Mouse (Mus musculus) MEL (cell line): ENCODE data around the gene Zbtb49. TPM values are rescaled to one million over a fixed set of nuclear protein-coding genes. Genes with fewer than 3 reads are reported as not detected.

ENCODE experiments used
- DNase-seq: peaks from one replicate; pipeline ENCODE4 v3.0.0; 2011; ENCODE audit warnings: low read depth, low spot score
- H3K27ac ChIP-seq: 2 replicates; pipeline ENCODE4 v1.5.1; 2012; ENCODE audit warnings: low read depth, mild to moderate bottlenecking, control low read depth, low read length, moderate library complexity; ENCODE audit not compliant: control insufficient read depth
- H3K27me3 ChIP-seq, 2 experiments: fragments of 150-350 bp in 1 of 2; sonication (generic) in 1 of 2; 2 replicates each; pipeline ENCODE4 v1.6.1; 2012; ENCODE audit warnings: low read length in 2 of 2, mild to moderate bottlenecking in 2 of 2, improper control_type of control experiment in 1 of 2, moderate library complexity in 1 of 2; ENCODE audit not compliant: insufficient read depth in 2 of 2, control insufficient read depth in 1 of 2
- H3K36me3 ChIP-seq, 2 experiments: 2 replicates each; pipeline ENCODE4 v1.6.1; 2012 to 2014; ENCODE audit warnings: low read length in 2 of 2, improper control_type of control experiment in 1 of 2, inconsistent platforms in 1 of 2, mild to moderate bottlenecking in 1 of 2; ENCODE audit not compliant: insufficient read depth in 2 of 2, control insufficient read depth in 1 of 2
- H3K4me1 ChIP-seq, 2 experiments: fragments of 150-350 bp in 1 of 2; sonication (generic) in 1 of 2; 2 replicates each; pipeline ENCODE4 v1.6.1; 2012; ENCODE audit warnings: low read length in 2 of 2, improper control_type of control experiment in 1 of 2, mild to moderate bottlenecking in 1 of 2; ENCODE audit not compliant: insufficient read depth in 2 of 2, control insufficient read depth in 1 of 2
- H3K4me3 ChIP-seq, 2 experiments: fragments of 150-350 bp in 1 of 2; sonication (generic) in 1 of 2; 2 replicates each; pipeline ENCODE4 v1.5.1; 2012; ENCODE audit warnings: low read depth in 2 of 2, low read length in 2 of 2, mild to moderate bottlenecking in 2 of 2, moderate library complexity in 2 of 2, control low read depth in 1 of 2, improper control_type of control experiment in 1 of 2; ENCODE audit not compliant: control insufficient read depth in 1 of 2, insufficient read depth in 1 of 2
- H3K79me2 ChIP-seq: 2 replicates; pipeline ENCODE4 v1.6.1; 2012; ENCODE audit warnings: mild to moderate bottlenecking, low read length, moderate library complexity; ENCODE audit not compliant: control insufficient read depth, poor library complexity, insufficient read depth
- H3K9ac ChIP-seq: 2 replicates; pipeline ENCODE4 v1.6.1; 2012; ENCODE audit warnings: low read depth, mild to moderate bottlenecking, control low read depth, low read length, moderate library complexity; ENCODE audit not compliant: control insufficient read depth, poor library complexity, severe bottlenecking
- H3K9me3 ChIP-seq: fragments of 150-350 bp; sonication (generic); replicated peaks from 2 replicates; pipeline ENCODE4 v1.6.1; 2012; ENCODE audit warnings: mild to moderate bottlenecking, low read length, improper control_type of control experiment, moderate library complexity; ENCODE audit not compliant: insufficient read depth
- BHLHE40 ChIP-seq: IDR thresholded peaks from 2 replicates; pipeline ENCODE4 v1.6.1; 2012; ENCODE audit warnings: low read depth, mild to moderate bottlenecking, inconsistent platforms, low read length, improper control_type of control experiment, borderline replicate concordance
- CTCF ChIP-seq, 3 experiments: IDR thresholded peaks in 2 of 3; conservative IDR thresholded peaks in 1 of 3; 2 replicates each; pipeline ENCODE4 v1.5.1; 2011 to 2012; ENCODE audit warnings: low read length in 3 of 3, low read depth in 2 of 3, mild to moderate bottlenecking in 2 of 3, improper control_type of control experiment in 1 of 3, inconsistent platforms in 1 of 3, mixed read lengths in 1 of 3, moderate library complexity in 1 of 3; ENCODE audit not compliant: control insufficient read depth in 1 of 3, insufficient read depth in 1 of 3, poor library complexity in 1 of 3, severe bottlenecking in 1 of 3
- ELF1 ChIP-seq: IDR thresholded peaks from 2 replicates; pipeline ENCODE4 v1.6.1; 2014; ENCODE audit warnings: low read depth, mild to moderate bottlenecking, inconsistent platforms, low read length, improper control_type of control experiment, moderate library complexity
- GABPA ChIP-seq: IDR thresholded peaks from 2 replicates; pipeline ENCODE4 v1.6.1; 2012; ENCODE audit warnings: low read depth, mild to moderate bottlenecking, inconsistent platforms, low read length, improper control_type of control experiment, moderate library complexity
- GATA1 ChIP-seq: IDR thresholded peaks from 2 replicates; pipeline ENCODE4 v1.6.1; 2011; ENCODE audit warnings: low read depth, low read length, improper control_type of control experiment
- HCFC1 ChIP-seq: IDR thresholded peaks from 2 replicates; pipeline ENCODE4 v1.6.1; 2012; ENCODE audit warnings: low read depth, mild to moderate bottlenecking, inconsistent platforms, low read length, improper control_type of control experiment, moderate library complexity
- JUND ChIP-seq: IDR thresholded peaks from 2 replicates; pipeline ENCODE4 v1.6.1; 2011; ENCODE audit warnings: low read depth, mild to moderate bottlenecking, improper control_type of control experiment, low read length
- KAT2A ChIP-seq: conservative IDR thresholded peaks from 2 replicates; pipeline ENCODE4 v1.6.1; 2012; ENCODE audit warnings: low read depth, low read length, improper control_type of control experiment, inconsistent platforms
- MAX ChIP-seq: IDR thresholded peaks from 2 replicates; pipeline ENCODE4 v1.6.1; 2011; ENCODE audit warnings: low read length, improper control_type of control experiment
- MAZ ChIP-seq: IDR thresholded peaks from 2 replicates; pipeline ENCODE4 v1.6.1; 2012; ENCODE audit warnings: low read depth, mild to moderate bottlenecking, inconsistent platforms, low read length, improper control_type of control experiment
- MEF2A ChIP-seq: IDR thresholded peaks from 2 replicates; pipeline ENCODE4 v1.6.1; 2014; ENCODE audit warnings: low read depth, mild to moderate bottlenecking, inconsistent platforms, low read length, improper control_type of control experiment; ENCODE audit not compliant: poor library complexity, insufficient replicate concordance, severe bottlenecking; ENCODE audit errors: extremely low read depth
- MYB ChIP-seq: IDR thresholded peaks from 2 replicates; pipeline ENCODE4 v1.6.1; 2011; ENCODE audit warnings: mild to moderate bottlenecking, low read depth, low read length, improper control_type of control experiment
- NELFE ChIP-seq: IDR thresholded peaks from 2 replicates; pipeline ENCODE4 v1.6.1; 2011; ENCODE audit warnings: low read depth, low read length, improper control_type of control experiment
- NRF1 ChIP-seq: IDR thresholded peaks from 2 replicates; pipeline ENCODE4 v1.6.1; 2014; ENCODE audit warnings: low read depth, mild to moderate bottlenecking, inconsistent platforms, low read length, improper control_type of control experiment, moderate library complexity; ENCODE audit not compliant: poor library complexity, insufficient read depth, severe bottlenecking
- POLR2A ChIP-seq, 2 experiments: IDR thresholded peaks; 2 replicates each; pipeline ENCODE4 v1.6.1; 2011 to 2012; ENCODE audit warnings: low read length in 2 of 2, mild to moderate bottlenecking in 2 of 2, control low read depth in 1 of 2, improper control_type of control experiment in 1 of 2, low read depth in 1 of 2, moderate library complexity in 1 of 2; ENCODE audit not compliant: control insufficient read depth in 1 of 2, insufficient read depth in 1 of 2, poor library complexity in 1 of 2
- POLR2AphosphoS2 ChIP-seq: IDR thresholded peaks from 2 replicates; pipeline ENCODE4 v1.6.1; 2011; ENCODE audit warnings: low read length, improper control_type of control experiment
- POLR2AphosphoS5 ChIP-seq: IDR thresholded peaks from 2 replicates; pipeline ENCODE4 v1.6.1; 2012; ENCODE audit warnings: low read depth, borderline replicate concordance, mild to moderate bottlenecking, inconsistent platforms, low read length, moderate library complexity, mixed read lengths
- RAD21 ChIP-seq: IDR thresholded peaks from 2 replicates; pipeline ENCODE4 v1.6.1; 2011; ENCODE audit warnings: mild to moderate bottlenecking, low read depth, low read length, improper control_type of control experiment
- SIN3A ChIP-seq: IDR thresholded peaks from 2 replicates; pipeline ENCODE4 v1.6.1; 2012; ENCODE audit warnings: low read length, improper control_type of control experiment, inconsistent platforms
- SMC3 ChIP-seq: IDR thresholded peaks from 2 replicates; pipeline ENCODE4 v1.6.1; 2011; ENCODE audit warnings: low read depth, low read length, improper control_type of control experiment
- TAL1 ChIP-seq: IDR thresholded peaks from 2 replicates; pipeline ENCODE4 v1.6.1; 2012; ENCODE audit warnings: mild to moderate bottlenecking, inconsistent platforms, low read length, moderate library complexity, mixed read lengths
- TCF12 ChIP-seq: IDR thresholded peaks from 2 replicates; pipeline ENCODE4 v1.6.1; 2014; ENCODE audit warnings: low read depth, mild to moderate bottlenecking, inconsistent platforms, low read length, improper control_type of control experiment, moderate library complexity
- UBTF ChIP-seq: IDR thresholded peaks from 2 replicates; pipeline ENCODE4 v1.6.1; 2012; ENCODE audit warnings: low read depth, mild to moderate bottlenecking, inconsistent platforms, low read length, improper control_type of control experiment, moderate library complexity, borderline replicate concordance; ENCODE audit not compliant: insufficient read depth
- ZC3H11A ChIP-seq: IDR thresholded peaks from 2 replicates; pipeline ENCODE4 v1.6.1; 2012; ENCODE audit warnings: low read depth, mild to moderate bottlenecking, inconsistent platforms, low read length, improper control_type of control experiment
- ZMIZ1 ChIP-seq: IDR thresholded peaks from 2 replicates; pipeline ENCODE4 v1.6.1; 2012; ENCODE audit warnings: low read depth, mild to moderate bottlenecking, inconsistent platforms, low read length, improper control_type of control experiment, moderate library complexity
- ZNF384 ChIP-seq: IDR thresholded peaks from 2 replicates; pipeline ENCODE4 v1.6.1; 2012; ENCODE audit warnings: low read depth, mild to moderate bottlenecking, inconsistent platforms, low read length, improper control_type of control experiment
- polyA plus RNA-seq, 2 experiments: library from polyadenylated mRNA; stranded (reverse) in 1 of 2; unstranded in 1 of 2; fragments of >175 nt in 1 of 2; fragments of >200 nt in 1 of 2; gene quantifications; 2 replicates each; pipeline versions ENCODE4 v1.2.1 to v1.2.4; 2012; ENCODE audit warnings: low replicate concordance in 2 of 2, low read depth in 1 of 2; ENCODE audit not compliant: insufficient read length in 2 of 2, insufficient read depth in 1 of 2, missing spikeins in 1 of 2
- total RNA-seq: library from RNA; depleted of rRNA; stranded (reverse); fragments of 300-350 nt; gene quantifications from 2 replicates; pipeline ENCODE4 v1.2.3, GENCODE M21; 2012

Gene Zbtb49
- total and polyA plus RNA-seq, 3 experiments: 16.8 to 17.5 TPM; not detected in 1

GRCm38 (mm10) chr5:38255195-38255594, 34.9 kb upstream of the Zbtb49 start:
- Histone ChIP-seq H3K9me3 (no peaks in the 10 kb centered on the region), H3K9ac (no peak overlapping the region), H3K4me3 (peak overlapping the region in 1 of 2 experiments; percentile 39; a peak in 2 of 4 replicates), H3K27me3 (no peaks in the 10 kb centered on the region), H3K36me3 (peaks cover 0 to 7% of the 10 kb centered on the region in 2 experiments; a peak in 2 of 4 replicates), H3K27ac (no peak overlapping the region), H3K79me2 (peaks cover 4% of the 10 kb centered on the region; the same call in 1 of the 2 replicates), H3K4me1 (peaks cover 3 to 9% of the 10 kb centered on the region in 2 experiments; a peak in 2 of 4 replicates)
- TF ChIP-seq MEF2A (no peak), ZC3H11A (no peak), KAT2A (no peak), TCF12 (no peak), SIN3A (0 out of 2 replicates have a peak, but pooled peaks have one; percentile 34), CTCF (IDR thresholded peaks at IDR 0.05 in 2 of 3, conservative IDR thresholded peaks at IDR 0.05 in 1 of 3; ENCODE audit: control insufficient read depth in 1 of 3, insufficient read depth in 1 of 3, low read depth in 2 of 3, low read length in 3 of 3, poor library complexity in 1 of 3, severe bottlenecking in 1 of 3) (peak; percentile 42 to 75 (median 47)), POLR2AphosphoS2 (no peak), MAX (no peak), RAD21 (peak; percentile 46), GABPA (no peak), GATA1 (no peak), ELF1 (no peak), MYB (no peak), UBTF (no peak), BHLHE40 (peak; percentile 27; the same call in 1 of the 2 replicates), HCFC1 (no peak), MAZ (peak; percentile 79; the same call in 1 of the 2 replicates), NRF1 (no peak), NELFE (no peak), SMC3 (0 out of 2 replicates have a peak, but pooled peaks have one; percentile 13), TAL1 (no peak)
- DNase-seq: peak; percentile 56

- Histone ChIP-seq H3K9ac (no peak overlapping the region), H3K9me3 (no peaks in the 10 kb centered on the region), H3K4me3 (no peak overlapping the region)
- no peak for TF ChIP-seq SMC3
- no peak for TF ChIP-seq TAL1
- no peak for TF ChIP-seq POLR2A (IDR thresholded peaks at IDR 0.05; ENCODE audit: control insufficient read depth in 1 of 2, insufficient read depth in 1 of 2, low read depth in 1 of 2, low read length in 2 of 2, poor library complexity in 1 of 2)
- TF ChIP-seq ZNF384: no peak
- no peak for TF ChIP-seq MAZ
- no peak for TF ChIP-seq HCFC1
- TF ChIP-seq BHLHE40: no peak
- no peak for TF ChIP-seq ZMIZ1
- TF ChIP-seq JUND: no peak
- no peak for TF ChIP-seq POLR2AphosphoS5
- TF ChIP-seq, all 39 proteins: peak for 0
- H3K36me3 ChIP-seq: no peaks in the 10 kb centered on the region
- H3K27ac ChIP-seq: no peak overlapping the region
- no peaks in the 10 kb centered on the region for H3K4me1 ChIP-seq
- no peaks in the 10 kb centered on the region for H3K79me2 ChIP-seq
- DNase-seq: no peak
- H3K27me3 ChIP-seq: peaks cover 2 to 7% of the 10 kb centered on the region in 2 experiments
These were observed 21.7 kb upstream of the Zbtb49 start for GRCm38 (mm10) chr5:38241966-38242365.
